Mouse (Mus musculus): Measurements from ENCODE around the gene Lama4.

The Lama4 gene

DNA sequence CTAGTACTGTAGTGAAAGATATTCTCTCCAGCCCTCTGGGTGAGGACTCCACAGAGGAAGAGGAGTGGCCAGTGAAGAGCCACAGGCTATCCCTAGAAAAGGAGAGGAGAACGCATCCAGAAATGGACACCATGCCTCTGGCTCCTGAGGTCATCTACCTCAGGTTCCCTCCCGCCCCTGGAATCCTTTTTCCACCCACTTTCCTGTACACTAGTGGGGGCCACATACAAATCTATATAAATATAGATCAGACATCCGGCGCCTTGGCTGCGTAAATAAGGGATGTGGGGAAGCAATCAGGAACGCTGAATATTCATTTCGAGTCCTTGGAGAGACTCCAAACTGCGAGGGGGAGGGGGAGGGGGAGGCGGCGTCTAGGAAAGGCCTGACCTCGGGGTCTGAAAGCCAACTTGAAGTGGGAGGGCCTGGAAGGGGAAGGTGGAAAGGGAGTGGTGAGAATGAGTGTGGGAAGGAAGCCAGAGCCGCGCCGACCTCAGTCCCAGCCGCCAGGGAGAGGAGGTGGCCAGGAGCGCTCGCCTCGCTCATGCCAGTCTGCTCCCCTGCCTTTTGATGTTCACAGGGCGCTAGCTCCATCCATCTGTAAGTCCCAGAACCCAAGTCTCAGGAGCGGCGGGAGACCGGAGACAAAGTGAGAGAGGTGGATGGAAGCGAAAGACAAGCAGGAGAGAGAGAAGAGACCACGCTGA lies at the start of gene Lama4:
Gene Lama4, plus strand, starts transcription at position 441 of the 707 bp plus-strand sequence.
- DNase-seq, result peak; percentile 3 to 11

DNA sequence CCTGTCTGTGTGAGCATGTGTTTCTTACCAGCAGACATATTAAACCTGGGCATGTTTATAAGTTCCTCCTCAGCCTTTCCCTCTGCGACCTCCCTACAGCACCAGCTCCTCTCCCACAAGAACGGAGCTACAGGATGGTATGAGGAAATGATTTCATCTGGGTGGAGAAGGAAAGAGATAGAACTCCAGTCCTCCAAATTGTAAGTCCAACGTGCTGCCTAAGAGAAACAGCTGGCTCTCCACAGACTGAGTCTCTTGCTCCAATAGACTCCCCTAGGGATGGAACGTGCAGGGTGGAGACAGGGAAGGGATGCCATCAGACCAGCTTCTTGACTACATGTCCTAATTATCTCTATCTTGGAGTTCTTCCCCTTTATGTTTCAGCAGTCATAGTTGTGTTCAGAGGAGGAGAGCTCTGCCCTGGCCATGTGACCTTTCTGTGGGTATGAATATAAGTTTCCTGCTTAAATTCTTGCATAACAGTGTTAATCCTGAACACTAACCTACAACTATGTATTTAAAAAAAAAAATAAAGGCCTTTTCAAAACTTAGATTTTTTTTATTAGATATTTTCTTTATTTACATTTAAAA lies 49.2 kb upstream of the Lama4 start:
- no peak for DNase-seq

DNA sequence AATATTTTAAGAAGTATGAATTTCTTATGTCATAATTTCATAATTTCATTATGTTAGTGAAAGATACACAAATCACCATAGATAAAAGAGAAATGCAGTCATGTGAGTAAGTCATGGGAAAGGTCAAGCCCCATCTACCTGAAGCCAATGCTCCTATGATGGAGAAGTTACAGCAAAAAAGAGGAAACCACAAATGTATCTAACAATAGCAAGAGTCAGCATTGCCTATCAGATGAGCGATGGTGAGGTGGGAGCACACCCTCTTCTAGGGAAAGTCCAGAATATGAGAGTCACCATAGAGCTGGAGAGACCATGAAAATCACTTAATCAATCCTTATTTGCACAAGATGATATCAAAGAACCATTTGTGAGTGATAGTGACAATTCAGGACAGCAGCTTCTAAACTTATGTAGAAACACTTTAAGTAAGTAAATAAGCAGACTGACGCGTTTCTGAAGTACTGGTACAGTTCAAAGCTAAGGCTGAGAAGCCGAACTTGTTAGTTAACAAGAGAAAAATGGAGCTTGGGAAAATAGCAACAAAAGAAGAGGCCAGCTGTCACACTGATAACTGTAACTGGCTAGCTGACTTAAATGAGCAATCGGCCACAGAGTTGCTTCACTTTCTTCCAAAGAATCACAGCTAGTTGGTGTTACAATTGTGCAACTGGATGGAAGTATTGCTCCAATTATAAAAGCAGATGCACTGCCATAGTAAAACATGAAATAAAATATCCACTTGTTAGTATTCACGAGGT lies 36.2 kb upstream of the Lama4 start:
- DNase-seq, result no peak

DNA sequence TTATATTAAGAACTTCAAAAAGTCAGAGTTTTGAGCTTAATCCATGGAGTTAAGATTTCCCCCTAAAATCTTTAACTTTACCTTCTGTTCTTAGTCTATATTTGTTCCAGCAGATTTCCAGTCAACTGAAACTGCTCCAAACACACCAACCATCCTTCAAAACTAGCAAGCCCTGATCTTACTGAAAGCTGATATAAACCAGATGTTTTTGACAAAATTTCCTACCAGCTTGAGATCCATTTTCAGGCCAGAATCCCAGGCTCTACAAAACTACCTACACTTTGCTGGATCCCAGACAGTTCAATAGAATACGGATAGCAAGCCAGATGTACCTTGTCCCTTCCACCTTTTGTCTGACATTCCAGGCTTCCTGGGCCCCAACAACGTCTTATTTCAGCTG lies 20.6 kb upstream of the Lama4 start:
- no peak for DNase-seq

DNA sequence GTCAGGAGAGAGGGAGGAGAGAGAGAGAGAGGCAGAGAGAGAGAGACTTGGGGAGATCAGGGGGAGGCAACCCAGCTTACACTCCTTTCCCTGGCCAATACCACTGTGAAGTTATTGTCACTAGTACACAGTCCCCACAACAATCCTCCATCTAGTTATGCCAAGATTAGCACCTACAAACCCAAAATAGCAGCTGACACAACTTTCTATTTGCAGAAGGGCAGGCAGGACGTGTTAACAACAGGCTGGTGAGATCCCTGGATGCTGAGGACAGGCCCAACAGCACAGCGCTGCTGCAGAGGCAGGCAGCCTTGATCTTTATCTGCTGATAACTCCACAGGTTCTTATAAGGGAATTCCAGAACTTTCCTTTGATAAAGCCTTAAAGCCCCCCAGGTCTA lies 3.4 kb upstream of the Lama4 start:
- DNase-seq, result no peak

DNA sequence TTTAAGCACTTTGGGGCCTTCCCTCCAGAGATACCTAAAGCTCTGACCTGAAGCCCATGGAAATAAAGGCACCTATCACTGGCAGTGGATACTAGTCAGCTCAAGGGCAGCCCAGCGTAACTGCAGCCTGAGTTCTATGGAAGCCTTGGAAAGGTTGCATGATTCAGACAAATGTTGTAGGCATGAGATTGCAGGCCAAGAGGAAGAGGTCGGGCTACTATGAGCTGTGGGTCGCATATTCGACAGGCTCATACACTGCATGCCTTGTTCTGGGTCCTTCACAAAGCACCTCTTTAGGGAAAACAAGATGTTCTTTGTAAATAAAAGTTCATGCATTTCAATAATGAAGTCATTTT lies 618 bp upstream of the Lama4 start:
- no peak for DNase-seq

DNA sequence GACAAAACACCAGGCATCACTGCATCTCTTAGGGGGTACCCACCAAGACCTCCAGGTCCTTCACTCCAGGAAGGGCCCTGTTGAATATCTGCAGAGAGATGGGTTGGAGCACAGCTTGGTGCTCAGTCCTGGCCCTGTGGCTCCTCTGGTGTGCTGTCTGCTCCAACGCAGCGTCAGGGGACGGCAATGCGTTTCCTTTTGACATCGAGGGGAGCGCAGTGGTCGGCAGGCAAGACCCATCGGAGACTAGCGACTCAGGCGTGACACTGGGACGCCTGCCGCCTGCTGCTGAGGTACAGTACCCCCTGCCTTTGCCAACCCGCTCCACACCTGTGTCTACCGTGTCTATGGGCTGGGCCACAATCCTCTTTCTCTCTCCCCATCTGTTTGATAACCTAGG lies 542 bp downstream of the Lama4 start:
- DNase-seq, result peak; percentile 26 to 43

DNA sequence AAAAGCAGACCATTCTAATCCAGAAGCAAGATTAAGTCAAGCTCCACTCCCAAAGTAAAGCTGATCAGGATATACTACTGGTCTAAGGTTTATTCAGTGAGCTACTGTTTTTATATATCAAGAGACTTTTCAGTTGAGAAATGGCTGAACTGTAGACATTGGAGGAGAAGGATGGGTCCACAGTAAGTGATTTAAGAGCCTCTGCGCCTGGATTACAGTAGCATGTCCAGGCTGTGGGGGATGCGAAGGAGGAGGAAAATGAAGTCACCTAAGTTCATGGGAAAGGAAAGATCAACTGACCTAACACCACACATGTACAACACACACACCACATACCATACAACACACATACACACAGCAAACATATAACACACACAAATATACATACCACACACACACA lies 1.3 kb downstream of the Lama4 start:
- no peak for DNase-seq

DNA sequence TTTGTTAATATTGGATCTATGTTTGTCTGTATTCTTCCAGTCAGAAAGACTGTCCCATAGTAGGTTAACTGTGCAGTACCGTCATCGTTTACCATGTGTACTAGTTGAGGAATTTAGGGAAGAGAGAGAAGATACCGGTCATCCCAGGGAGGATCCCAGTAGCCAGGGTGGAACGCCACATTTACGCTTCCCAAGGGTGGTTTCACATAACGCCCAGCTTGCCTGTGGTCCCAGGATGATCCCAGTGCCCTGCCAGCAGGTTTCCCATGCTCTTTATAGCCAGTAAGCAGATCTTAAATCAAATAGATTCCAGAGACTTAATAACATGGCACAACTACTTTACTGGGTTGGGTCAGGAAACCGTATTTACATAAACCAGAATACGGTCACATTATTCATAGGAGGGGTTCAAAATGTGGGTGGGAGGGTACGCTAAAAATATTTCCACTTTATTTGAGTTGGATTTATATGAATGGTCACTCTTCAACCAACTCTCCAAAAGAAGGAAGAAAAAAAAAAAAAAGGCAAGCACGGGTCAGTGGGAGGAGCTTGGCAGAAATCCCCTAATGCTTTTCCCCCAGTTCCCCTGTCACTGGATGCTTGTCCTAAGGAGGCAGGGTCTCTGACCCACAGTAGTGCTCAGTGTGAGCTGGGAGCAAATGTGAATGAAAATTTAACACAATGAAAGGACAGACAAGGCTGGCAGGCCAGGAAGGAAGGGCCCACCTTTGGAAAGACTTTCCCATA lies 3.2 kb downstream of the Lama4 start:
- no peak for DNase-seq

DNA sequence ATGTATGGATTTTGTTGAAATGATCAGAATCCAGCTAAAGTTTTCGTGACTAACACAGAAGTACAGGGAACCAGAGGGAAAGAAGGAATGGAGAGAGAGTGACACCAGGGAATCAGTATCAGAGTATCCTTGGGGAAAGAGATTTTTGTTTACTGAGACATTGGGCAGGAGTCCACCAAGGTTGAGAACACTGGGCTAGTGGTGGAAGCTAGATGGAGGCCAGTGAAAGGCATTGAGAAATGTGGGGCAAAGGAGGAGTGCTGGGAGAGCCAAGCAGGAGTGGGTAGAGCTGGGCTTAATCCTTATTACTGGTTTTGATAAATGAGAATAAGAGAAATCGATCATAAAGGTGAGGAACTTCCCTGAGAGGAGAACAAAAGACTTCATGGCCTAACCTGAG lies 4.2 kb downstream of the Lama4 start:
- no peak for DNase-seq

DNA sequence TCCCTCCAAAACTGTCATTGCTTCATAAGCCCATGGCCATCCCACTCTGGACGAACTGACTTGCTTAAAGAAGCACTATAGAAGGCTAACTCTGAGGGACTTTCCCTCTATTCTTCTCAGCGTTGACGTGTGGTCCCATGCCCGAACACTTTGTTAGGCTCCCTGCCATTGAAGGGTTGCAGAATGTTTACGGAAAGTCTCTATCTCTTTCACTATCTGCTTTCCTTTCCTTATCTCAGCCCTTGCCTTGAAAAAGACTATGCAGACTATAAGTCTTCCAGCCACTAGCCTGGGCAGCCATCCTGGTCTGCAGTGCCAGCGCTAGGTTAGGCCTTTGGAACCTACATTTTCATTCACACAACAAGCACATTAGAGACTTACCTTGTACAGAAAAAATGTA lies 4.7 kb downstream of the Lama4 start:
- DNase-seq, result no peak

DNA sequence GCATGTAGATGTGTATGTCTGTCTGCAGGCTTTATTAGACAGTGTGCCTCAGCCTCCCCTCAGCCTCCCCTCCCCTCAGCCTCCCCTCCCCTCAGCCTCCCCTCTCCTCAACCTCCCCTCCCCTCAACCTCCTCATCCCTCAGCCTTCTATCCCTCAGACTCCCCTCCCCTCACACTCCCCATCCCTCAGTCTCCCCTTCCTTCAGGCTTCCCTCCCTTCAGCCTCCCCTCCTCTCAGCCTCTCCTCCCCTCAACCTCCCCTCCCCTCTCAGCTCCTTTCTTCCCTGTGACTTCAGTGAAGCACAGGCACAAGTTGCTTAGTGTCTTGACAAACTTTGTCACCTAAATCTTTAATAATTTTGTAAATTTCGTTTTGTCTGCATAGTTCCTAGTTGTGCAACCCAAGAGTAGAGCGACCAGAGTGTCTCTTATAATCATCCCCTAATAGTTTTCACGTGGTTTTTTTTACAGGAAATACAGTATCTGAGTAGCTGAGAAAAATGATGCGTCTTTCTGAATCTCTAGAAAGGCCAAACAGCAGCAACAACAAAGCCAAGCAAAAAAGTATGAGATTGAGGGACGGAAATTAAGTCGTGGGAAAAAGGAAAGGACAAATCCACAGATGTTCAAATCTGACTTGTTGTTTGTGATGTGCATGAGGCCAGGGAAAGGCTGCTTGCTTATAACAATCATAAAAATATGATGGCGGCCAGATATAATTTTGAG lies 7.1 kb downstream of the Lama4 start:
- DNase-seq, result no peak

DNA sequence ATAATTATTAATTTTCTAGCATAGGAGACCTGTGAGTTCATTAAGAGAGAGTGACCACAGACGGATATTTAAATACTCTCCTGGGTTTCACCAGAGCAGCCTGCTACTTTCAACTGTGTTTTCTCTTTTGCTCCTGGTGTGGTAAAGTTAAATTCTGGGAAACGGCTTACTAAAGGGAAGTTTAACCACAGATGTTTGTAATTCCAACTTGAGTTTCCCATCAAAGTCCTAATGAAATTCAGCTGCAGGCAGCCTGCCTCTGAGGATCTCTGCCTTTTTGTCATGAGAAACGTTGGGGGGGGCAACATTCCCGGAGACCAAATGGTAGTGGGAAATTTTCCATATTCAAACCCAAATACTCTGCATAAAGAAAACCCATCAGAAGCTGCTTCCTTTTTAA lies 7.7 kb downstream of the Lama4 start:
- no peak for DNase-seq

DNA sequence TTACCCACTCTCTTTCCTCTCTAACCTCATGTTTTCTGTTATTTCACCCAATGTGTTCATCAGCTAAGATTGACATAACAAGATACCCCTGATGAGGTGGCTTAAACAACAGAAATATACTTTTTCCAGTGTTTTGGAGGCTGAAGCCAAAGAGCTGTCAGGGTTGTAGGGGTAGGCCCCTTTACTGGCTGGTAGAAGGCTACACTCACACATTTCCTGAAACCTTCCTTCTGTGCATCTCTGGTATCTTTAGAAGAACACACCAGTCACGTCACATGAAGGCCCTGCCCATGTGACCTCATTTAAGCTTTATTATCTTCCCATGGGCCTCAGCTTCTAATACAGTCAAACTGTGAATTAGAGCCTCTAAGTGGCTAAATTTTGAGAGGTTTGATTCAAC lies 12.9 kb downstream of the Lama4 start:
- no peak for DNase-seq

DNA sequence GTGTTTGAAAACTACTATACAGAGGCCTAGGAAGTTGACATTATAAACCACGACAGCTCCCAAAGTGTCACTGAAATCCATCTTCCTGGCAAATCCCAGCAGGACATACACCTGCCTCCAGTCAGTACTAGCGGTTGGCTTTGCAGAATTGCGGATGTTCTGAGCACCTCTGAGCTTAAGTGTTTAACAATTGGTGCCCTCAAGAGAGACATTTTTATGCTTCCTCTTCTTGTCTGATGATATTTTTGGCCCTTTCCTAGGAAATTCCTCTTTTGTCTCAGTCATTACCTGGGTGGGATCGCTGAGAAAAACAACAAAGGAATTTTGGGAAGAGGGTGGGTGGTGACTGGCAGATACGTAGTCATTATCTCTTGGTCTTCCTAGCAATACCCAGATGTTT lies 14.4 kb downstream of the Lama4 start:
- DNase-seq, result no peak

DNA sequence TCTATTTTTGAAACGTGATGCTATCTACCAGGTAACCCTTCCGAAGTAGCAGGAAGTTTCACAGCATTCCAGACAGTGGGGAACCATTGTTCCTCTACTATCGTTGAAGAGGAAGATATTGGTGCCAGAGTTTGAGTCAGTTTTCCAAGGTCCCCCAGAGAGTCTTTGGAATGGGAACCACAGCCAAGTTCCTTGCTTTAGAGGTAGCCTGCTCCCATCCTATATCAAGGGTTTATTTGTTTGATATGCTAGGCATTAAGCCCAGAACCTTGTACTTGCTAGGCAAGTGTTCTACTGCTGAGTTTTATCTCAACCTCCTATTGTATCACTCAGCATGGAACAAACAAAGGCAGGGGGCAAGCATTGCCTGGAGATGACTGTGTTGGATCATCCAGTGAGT lies 15.7 kb downstream of the Lama4 start:
- DNase-seq, result no peak

DNA sequence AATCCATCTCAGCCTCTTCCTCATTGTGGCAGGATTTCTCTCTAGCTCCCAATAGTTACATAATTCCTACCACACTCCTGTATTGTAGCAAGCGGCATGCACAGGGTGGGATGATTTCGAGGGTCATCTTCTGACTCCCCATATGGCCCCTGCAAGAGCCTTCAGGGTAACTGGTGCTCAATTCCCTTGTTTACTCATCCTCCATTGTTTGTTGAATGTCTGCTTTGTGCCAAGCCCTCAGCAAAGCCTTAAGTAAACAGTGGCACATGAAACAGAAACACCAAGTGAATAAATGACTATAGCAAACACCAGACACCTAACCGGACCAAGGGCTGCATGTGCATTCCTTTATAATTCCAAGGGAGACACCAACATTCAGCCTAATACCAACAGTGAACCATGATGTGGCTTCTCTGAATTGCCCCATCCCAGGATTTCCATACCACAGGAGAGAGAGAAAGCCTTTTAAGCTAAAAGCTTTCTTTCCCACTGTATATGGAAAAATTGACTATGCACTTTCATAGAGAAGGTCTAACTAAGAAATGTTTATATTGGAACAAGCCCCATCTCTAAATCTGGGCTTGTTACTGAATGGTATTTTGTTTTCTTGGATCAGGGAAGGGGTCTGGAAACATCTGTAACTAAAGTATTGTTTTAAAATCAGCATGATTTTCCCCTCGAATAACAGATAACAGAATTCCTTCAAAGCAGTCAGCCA lies 19.2 kb downstream of the Lama4 start:
- DNase-seq, result no peak

DNA sequence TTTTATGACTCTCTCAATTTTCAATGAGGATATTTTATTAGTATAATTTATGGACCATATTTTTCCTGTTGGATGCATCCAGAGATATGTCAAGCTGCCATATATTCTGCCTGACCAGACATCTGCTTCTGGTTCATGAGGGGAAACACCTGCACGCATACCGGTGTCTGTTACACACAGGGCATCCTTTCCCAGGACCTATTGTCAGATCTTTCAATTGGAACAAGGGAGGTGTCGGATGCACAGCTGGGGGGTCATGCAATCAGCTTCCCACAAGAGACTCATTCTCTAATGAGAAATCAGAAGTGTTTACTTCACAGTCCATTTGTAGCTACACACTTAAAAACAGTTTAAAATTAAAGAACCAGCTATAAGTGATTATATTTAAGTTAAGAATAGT lies 20.7 kb downstream of the Lama4 start:
- no peak for DNase-seq

DNA sequence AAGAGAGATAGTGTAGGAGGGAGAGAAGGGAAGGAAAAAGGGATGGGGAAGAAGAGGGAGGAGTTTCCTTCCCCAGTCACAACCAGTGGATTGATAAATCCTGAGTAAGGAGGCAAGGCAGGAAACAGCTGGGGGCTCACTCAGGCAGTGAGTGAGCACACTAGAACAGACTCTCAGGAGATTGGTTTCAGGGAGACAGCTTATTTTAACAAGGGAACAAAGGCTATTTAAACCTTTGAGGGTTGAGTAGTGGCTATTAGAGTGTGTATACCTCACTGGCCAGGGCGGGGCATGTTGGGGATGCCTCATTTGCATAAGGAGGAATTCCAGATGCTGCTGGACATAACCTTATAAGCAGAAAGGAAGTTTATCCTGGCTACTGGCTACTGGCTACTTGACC lies 27.5 kb downstream of the Lama4 start:
- no peak for DNase-seq

DNA sequence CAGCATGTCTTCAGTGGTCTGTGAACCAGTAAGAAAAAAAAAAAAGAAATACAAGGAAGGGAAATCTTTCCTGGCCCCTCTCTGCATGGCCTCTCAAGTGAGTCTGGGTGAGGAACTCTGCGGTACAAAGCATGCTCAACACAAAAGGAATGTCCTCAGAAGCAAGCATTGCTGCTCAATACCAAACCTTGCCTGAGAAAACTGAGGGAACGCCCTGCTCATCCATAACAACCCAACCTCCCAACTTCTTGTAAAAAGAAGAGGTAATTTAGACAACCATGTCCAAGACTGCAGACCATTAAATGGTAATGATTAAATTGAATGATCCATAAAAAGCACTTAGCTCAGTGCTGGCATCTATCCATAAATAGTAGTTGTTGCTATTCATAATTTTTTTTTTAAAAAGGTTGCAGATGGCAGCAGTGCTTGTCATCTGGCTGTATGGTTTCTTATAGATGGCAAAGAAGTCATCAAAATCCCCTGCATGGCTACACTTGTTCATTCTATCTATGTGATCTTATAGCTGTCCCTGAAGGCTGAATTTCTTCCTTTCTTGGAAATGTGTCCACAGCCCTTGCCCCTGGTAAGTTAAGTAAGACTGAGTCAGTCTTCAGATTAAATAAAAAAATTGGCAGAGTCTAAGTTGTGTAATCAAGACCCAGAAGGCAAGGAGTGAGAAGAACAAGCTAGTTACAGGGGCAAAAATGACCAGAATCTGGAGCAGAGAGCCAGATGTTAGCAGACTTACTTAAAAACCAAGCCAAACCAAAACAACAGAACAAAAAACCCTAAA lies 28.5 kb downstream of the Lama4 start:
- DNase-seq, result no peak

DNA sequence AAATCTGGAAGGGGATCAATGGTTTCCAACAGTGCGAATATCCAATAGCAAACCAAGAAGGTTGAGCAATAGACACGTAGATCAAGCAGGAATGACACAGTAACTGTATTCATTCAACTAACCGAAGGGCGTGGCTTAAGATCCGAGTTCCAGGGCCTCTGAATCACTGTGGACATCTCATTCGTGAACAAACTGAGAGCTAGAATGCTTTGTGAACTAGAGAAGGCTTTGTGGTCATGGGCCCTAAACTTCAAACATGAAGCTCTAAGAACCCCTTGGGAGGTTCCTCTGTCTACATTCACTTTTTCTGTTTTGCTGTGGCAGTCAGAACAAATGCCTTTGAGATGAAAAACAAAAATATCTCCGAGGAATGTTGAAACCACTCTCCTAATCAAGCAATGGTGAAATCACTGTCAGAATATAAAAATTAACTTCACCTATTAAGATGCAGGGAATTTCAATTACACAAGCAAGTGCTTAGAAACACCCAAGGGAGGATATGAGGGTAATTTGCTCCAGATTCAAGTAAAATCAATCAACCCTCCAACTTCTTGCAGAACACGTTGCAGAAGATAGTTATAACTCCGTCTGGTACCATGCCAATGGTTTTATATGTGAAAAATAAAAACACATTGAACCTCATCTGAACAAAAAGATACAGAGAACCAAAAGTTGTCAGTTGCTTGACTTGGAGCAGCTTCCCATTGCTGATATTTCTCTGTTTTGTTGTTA lies 29.6 kb downstream of the Lama4 start:
- no peak for DNase-seq

Data from thymus, postnatal 36 days (tissue).